Mouse (Mus musculus) kidney, postnatal 14 days (tissue): Measurements from ENCODE around the gene Vsig10.
"Not testable (repeated sequence)": the region's sequence is repeated elsewhere in the genome, so short reads cannot be mapped to it uniquely, and the experiment has no call there.

Experiments used
- DNase-seq: peaks from one replicate; pipeline ENCODE4 v3.0.0; 2022; ENCODE audit warnings: mixed read lengths

The Vsig10 gene

GRCm38 (mm10) chr5:117318741-117319629, at the start of gene Vsig10:
TSS of gene Vsig10 (plus strand) at chr5:117319083.
- peak; percentile 84 for DNase-seq

GRCm38 (mm10) chr5:117269395-117269794, 49.5 kb upstream of the Vsig10 start:
- no peak for DNase-seq

GRCm38 (mm10) chr5:117271945-117272344, 46.9 kb upstream of the Vsig10 start:
- no peak for DNase-seq

- DNase-seq, result no peak
These were observed 44.1 kb upstream of the Vsig10 start for GRCm38 (mm10) chr5:117274817-117275216.

GRCm38 (mm10) chr5:117277784-117278183, 41.1 kb upstream of the Vsig10 start:
- DNase-seq, result no peak

- DNase-seq, result peak; percentile 88
These were observed 39.8 kb upstream of the Vsig10 start for GRCm38 (mm10) chr5:117278809-117279668.

- no peak for DNase-seq
These were observed 39.2 kb upstream of the Vsig10 start for GRCm38 (mm10) chr5:117279669-117280050.

- no peak for DNase-seq
These were observed 37.3 kb upstream of the Vsig10 start for GRCm38 (mm10) chr5:117281536-117281935.

- no peak for DNase-seq
These were observed 36.5 kb upstream of the Vsig10 start for GRCm38 (mm10) chr5:117282360-117282759.

GRCm38 (mm10) chr5:117284029-117284428, 34.9 kb upstream of the Vsig10 start:
- no peak for DNase-seq

GRCm38 (mm10) chr5:117284682-117285081, 34.2 kb upstream of the Vsig10 start:
- DNase-seq, result no peak

GRCm38 (mm10) chr5:117285266-117285665, 33.6 kb upstream of the Vsig10 start:
- DNase-seq, result no peak

GRCm38 (mm10) chr5:117286286-117286685, 32.6 kb upstream of the Vsig10 start:
- no peak for DNase-seq

GRCm38 (mm10) chr5:117286831-117287822, 31.8 kb upstream of the Vsig10 start, which contains the start of gene Pebp1:
TSS of gene Pebp1 (minus strand) at chr5:117287625.
- peak; percentile 98 for DNase-seq

- no peak for DNase-seq
These were observed 29.2 kb upstream of the Vsig10 start for GRCm38 (mm10) chr5:117289646-117290045.

GRCm38 (mm10) chr5:117290081-117290480, 28.8 kb upstream of the Vsig10 start:
- no peak for DNase-seq

GRCm38 (mm10) chr5:117291312-117291711, 27.6 kb upstream of the Vsig10 start:
- no peak for DNase-seq

- DNase-seq, result no peak
These were observed 26.3 kb upstream of the Vsig10 start for GRCm38 (mm10) chr5:117292547-117292946.

- not testable (repeated sequence) for DNase-seq
These were observed 25.1 kb upstream of the Vsig10 start for GRCm38 (mm10) chr5:117293776-117294175.

- DNase-seq, result no peak
These were observed 23.9 kb upstream of the Vsig10 start for GRCm38 (mm10) chr5:117295011-117295410.

GRCm38 (mm10) chr5:117302899-117303298, 16.0 kb upstream of the Vsig10 start:
- peak; percentile 36 for DNase-seq
